Mouse (Mus musculus): ENCODE results near the gene Dnase1.
"Not testable (repeated sequence)": the region's sequence is repeated elsewhere in the genome, so short reads cannot be mapped to it uniquely, and the experiment has no call there.

Gene Dnase1

DNA sequence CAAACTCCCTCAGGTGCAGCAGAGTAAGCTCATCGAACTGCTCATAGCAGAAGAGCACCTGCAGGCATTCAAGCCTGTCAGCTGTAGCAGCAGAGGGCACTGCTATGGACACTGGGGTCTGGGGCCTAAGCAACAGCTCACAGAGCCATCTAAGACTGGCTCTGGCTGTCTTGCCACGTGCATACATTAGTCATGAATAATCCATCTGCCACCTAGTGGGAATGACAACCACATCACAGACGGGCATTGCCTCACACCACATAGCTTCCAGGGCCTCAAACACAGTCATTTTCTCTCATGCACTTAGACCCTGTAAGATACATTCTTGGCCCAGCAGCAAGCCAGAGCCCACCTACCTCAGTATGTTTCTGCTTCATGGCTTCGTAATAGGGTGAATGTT lies 8.8 kb downstream of the Dnase1 start:
- no peak for DNase-seq

DNA sequence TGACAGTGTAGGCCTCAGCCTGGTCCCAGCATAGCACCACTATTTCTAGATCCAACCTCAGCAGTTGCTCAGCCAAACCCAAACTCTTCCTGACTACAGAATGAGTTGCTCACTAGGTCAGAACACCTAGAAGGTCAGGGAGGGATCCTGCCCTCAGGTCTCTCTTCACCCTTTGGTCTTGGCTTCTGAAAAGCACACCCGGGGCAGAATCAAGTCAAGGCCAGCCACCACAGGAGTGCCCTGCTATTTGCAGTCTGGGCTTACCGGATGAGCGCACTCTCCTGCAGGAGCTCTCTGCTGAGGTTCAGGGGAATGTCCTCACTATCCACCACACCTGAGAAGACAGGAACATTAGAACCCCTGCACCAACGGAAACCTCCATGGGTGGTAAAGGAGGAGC lies 15.9 kb downstream of the Dnase1 start:
- no peak for DNase-seq

DNA sequence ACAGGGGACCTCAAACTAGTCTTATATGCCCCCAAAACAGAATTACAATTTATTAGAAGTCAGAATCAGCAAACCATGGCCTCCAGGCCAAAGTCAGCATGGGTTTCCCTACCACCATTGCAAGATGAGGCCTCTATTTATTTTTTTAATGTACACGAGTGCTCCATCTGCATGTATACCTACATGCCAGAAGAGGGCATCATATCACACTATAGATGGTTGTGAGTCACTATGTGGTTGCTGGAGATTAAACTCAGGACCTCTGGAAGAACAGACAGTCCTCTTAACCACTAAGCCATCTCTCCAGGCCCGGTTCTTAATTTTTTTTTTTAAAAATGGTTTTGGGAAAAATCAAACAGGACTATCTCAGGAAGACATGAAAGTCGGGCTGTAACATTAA lies 17.1 kb downstream of the Dnase1 start:
- DNase-seq: no peak

DNA sequence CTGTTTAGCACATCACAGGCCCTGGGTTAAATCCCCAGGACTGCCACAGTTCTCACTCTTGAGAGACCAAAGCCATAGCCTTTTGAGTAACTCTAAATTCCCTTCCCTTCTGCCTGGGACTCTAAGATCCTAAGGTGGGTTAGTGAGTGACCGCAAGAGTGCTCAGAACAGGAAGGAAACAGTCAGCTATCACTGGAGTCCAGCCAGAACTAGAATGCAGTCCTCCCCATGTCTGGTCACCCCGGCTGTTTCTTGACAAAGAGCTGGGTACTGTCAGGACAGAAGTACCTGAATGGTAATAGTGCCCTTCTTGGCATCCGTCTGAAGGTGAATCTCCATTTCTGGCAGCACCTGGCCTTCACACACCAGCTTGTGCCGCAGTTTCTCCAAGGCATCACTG lies 28.2 kb downstream of the Dnase1 start:
- DNase-seq: no peak

DNA sequence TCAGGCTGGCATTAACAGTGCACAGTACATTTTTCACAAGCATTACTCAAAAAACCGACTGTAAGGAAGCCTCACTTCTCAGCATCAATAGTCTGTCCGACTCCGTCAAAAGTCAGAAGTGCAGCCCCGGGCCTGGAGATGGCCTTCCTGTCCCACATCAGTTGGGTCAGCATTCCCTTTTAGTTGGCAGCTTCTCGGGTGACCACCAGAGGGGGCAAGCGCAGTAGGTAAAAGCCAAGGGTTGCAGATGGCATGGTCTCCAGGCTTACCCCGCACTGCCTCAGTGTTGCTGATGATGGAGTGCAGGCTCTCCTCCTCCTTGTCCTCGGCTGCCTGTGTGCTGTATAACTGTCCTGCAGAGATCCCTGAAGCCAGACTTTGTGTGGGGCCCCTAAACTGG lies 31.8 kb downstream of the Dnase1 start:
- peak; percentile 45 to 68 for DNase-seq

DNA sequence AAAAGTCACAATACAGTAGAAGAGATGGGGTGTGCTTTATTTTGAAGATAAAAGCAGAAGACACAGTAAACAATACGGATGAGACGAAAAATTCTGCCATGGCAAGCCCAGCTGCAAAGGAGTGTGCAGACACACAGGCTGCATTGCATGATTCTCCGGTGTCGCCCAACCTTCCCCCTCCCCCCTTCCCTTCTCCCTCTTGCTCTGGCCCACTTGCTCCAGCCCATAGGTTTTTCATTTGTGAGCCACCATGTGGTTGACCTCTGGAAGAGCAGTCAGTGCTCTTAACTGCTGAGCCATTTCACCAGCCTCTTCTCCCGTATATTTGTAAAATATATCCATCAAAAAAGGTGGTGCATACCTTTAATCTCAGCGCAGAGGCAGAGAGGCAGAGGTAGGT lies 37.6 kb downstream of the Dnase1 start:
- no peak for DNase-seq

DNA sequence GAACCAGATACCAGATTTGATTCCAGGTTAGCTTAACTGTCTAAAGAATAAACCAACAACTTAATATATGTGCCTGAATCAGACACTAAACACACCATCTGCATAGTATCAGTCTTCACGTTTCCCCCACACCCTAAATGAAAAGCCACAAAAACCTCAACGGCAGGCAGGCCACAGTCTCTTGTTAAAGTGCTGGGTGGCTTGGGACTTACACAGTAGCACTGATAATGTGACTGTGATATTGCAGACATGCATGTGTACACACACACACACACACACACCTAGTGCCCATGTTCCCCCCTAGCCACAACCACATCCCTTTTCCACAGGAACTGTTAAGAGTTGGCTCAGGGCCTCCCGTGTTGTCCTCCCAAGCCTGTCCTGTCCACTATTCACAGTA lies 38.1 kb downstream of the Dnase1 start:
- DNase-seq: no peak

DNA sequence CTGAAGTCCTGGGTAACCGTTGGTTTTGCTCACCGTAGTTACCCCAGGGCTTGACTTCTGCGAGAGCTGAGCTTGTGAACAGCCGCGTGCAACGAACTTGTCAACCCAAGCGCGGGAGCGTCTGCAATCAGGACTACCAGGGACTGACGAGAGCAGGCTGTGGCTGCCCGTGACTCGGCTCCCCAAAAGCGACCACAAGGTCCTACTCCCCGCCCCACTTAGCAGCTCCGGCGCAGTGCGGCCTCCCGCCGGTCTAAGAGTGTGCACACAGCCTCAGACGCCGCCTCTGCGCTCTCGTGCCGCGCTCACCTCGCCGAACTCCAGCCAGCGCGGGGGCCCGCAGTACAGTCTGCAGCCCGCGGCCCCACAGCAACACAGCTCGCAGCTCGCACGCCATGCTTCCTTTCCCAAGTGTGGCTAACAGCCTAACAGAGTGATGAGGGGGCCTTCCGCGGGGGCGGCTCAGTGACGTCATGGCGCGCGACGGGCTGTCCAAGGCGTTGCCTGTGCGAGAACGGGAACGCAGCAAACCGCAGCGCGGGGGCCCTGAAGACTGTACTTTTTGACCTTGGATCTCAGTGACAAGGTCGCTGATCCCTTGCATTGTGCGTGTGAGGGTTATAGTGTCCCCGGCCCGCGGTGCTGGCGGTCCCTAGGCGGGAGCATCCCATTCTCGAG lies 40.8 kb downstream of the Dnase1 start, which contains the start of gene Trap1:
Trap1 (minus strand) TSS at position 444 of the 678 bp plus-strand sequence.
- peak; percentile 97 for DNase-seq

DNA sequence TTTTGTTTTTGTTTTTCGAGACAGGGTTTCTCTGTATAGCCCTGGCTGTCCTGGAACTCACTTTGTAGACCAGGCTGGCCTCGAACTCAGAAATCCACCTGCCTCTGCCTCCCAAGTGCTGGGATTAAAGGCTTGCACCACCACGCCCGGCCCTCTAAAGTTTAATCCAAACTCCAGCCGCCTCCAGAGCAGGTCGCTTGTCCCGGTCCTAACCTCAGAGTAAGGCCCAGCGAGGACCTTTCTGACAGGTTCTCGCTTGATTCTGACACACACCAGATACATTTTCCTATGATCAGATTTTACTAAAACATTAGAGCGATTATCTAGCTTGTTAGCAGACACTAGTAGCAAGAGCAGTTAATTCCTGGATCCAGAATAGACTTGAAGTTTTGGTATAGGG lies 41.6 kb downstream of the Dnase1 start:
- peak; percentile 26 to 31 for DNase-seq

DNA sequence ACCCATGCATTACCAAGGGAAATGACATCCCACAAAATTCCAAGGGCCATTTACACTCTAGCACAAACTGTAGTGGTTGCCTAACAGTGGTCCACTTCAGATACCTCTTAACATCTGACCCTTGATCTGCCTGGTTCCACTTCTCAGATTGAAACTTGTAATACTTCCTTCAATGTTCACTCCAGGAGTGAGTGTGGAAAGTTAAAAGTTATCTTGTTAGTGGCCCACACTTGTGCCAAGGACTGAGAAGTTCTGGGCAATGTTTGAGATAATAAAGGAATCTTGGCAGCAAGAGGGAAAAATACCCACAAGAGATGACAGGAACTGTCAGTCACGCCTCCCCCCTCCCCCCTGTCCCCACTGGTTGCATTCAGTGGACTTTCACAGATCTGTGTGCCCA lies 42.9 kb downstream of the Dnase1 start:
- no peak for DNase-seq

DNA sequence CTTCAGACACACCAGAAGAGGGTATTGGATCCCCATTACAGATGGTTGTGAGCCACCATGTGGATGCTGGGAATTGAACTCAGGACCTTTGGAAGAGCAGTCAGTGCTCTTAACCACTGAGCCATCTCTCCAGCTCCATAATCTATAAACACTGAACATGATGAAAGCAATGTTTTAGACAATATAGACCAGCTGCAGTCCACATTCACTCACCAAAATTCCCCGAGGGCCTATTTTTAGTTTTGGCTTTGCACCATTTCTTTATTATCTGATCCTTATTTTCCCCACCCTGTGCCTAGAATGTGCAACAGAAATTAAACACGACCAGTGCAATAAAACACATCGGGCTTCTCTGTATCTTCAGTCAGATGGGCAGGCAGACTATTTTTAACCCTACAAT lies 43.7 kb downstream of the Dnase1 start:
- DNase-seq: not testable (repeated sequence)

DNA sequence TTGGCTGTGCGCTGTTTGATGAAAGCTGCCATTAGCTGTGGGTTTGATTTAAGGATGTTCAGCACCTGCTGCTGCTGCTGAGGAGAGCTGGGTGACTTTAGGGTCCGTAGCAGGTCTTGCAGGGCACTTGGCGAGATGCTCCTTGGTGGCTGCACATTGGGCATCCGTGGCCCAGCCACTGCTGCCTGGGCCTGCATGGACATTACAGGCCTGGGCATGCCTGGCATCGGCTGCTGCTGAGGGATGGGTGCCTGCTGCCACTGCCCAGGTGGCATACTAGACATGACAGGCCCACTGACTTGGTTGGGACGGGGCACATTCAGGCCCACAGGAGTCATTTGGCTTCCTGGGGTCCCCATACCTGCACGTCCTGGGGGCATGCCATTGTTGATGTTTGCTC lies 48.3 kb downstream of the Dnase1 start:
- DNase-seq: peak in 1 of 2 experiments; percentile 12

DNA sequence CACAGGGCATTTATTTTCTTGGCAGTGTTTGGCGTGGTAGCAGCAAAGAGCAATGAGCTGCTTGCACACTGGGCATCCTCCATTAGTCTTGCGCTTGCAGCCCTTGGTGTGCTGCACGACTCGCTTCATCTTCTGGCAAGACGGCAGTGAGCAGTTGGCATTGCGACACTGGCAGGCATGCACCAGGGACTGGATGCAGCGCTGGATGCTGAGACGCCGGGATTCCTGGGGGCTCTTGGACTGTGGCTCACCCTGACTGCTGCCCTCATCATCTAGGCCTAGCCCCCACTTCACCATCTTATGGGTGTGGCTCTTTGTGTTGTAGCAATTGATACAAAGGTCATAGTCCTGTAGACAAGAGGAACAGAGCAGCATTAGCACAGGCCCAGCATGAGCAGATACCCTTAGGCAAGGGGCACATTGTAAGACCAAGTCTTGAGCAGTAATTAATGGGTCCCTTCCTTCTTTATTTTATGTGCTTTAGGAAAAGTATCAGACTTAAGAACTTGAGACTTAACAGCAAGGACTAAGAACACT lies 49.2 kb downstream of the Dnase1 start:
- no peak for DNase-seq

DNA sequence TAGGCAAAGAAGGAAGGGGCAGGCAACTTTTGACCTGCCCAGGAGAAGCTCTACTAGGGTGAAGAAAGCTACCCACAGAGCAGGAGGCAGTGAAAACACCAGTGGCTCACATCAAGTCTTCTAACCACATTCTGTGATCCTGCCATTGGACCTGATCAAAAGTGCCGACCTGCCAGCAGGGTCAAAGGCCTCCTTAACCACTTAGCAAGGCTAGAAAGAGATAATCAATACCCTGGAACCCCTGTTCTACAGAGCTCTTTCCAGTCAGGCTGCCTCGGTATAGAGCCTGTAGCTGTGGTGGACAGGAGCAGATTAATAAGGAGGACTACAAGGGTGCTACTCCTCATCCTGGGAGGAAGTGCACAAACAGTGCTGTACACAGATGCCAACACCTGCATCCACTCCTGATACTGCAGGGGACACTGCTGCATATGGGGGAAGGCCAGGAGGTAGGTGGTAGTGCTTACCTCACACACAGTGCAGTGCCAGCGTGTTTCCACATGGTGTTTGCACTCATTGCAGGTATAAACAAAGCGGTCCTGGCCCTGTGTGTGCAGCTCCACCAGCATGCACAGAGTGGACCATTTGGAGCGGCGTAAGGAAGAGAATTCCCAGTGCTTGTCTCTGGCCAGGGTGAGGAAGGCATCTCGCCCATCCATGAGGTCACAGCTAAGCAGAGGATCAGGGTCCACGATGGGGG lies 50.6 kb downstream of the Dnase1 start:
- no peak for DNase-seq

All from cerebellum, postnatal 25 days (tissue).